Comparison of ENCODE assay signal across 20 mouse cellular contexts in genomic region chr4:89515823-89516411, GRCm38 (mm10).
DNase-seq lines count a peak whose midpoint lies in the region; ATAC-seq and TF ChIP-seq lines count a peak whose summit lies in the region.
"Had no signal": no experiment of that assay in that cellular context is flagged by ENCODE, and none has a peak within 500 bp of the region (broad histone marks: within the 10 kb centered on the region; RNA-seq: fewer than 3 reads in every experiment).

No protein-coding gene starts in this region.

- peak; percentile 8 for DNase-seq in embryonic facial prominence, embryonic 14.5 days (ENCODE audit: low spot score)
- no peak for DNase-seq in embryonic facial prominence, embryonic 10.5 days (ENCODE audit: low spot score)
- DNase-seq in brain, adult 2 months (ENCODE audit: low read depth, low spot score): peak; percentile 26
- DNase-seq in cerebellum, adult 18-20 months: no peak
- DNase-seq in adrenal gland, postnatal 4 days (ENCODE audit: low spot score in 2 of 2): no peak
- DNase-seq: B cell, adult 2 months; cerebellum, adult 9-11 months; gastrocnemius, postnatal 25 days; heart, postnatal 10 days; kidney, adult 8-10 months; kidney, postnatal 14 days; lung, adult 2 months had no signal

- no peak overlapping the region for H3K4me2 ChIP-seq in embryonic facial prominence, embryonic 14.5 days (ENCODE audit: low read depth, low read length)
- no peak overlapping the region for H3K4me2 ChIP-seq in midbrain, embryonic 16.5 days (ENCODE audit: low read length)
- H3K4me2 ChIP-seq: forebrain, embryonic 13.5 days; hindbrain, embryonic 12.5 days; liver, embryonic 11.5 days; midbrain, embryonic 13.5 days had no signal

- H3K79me3 ChIP-seq in C2C12 (ENCODE audit: low read depth): no peaks in the 10 kb centered on the region

- 20% methylated on average over 7 of the region's 7 CpGs for WGBS in embryonic facial prominence, embryonic 14.5 days
- 34% methylated on average over 7 of the region's 7 CpGs for WGBS in embryonic facial prominence, embryonic 10.5 days
- 51% methylated on average over 7 of the region's 7 CpGs for WGBS in midbrain, embryonic 16.5 days

- H3K9ac ChIP-seq in embryonic facial prominence, embryonic 14.5 days (ENCODE audit: low read depth, low read length): no peak overlapping the region
- H3K9ac ChIP-seq in midbrain, embryonic 16.5 days (ENCODE audit: low read depth, low read length): no peak overlapping the region
- H3K9ac ChIP-seq: forebrain, embryonic 13.5 days; hindbrain, embryonic 12.5 days; midbrain, embryonic 13.5 days had no signal

- no peak overlapping the region for H3K27ac ChIP-seq in embryonic facial prominence, embryonic 14.5 days (replicated peaks; ENCODE audit: low read depth, low read length)
- H3K27ac ChIP-seq in embryonic facial prominence, embryonic 10.5 days (replicated peaks): no peak overlapping the region
- H3K27ac ChIP-seq in midbrain, embryonic 16.5 days (ENCODE audit: low read length): no peak overlapping the region
- H3K27ac ChIP-seq: forebrain, embryonic 13.5 days; hindbrain, embryonic 12.5 days; layer of hippocampus, adult 2 months; midbrain, embryonic 13.5 days had no signal

- peak overlapping the region; percentile 39 for H3ac ChIP-seq in C2C12 (ENCODE audit: control insufficient read depth, insufficient read length, low read depth)

- no peaks in the 10 kb centered on the region for H3K79me2 ChIP-seq in C2C12 (ENCODE audit: control insufficient read depth, insufficient read depth)

- no peak for TF ChIP-seq CTCF in C2C12 (IDR thresholded peaks at IDR 0.05; ENCODE audit: control insufficient read depth, insufficient read depth, insufficient read length)

- H3K36me3 ChIP-seq in embryonic facial prominence, embryonic 14.5 days (ENCODE audit: control insufficient read depth, insufficient read depth, low read length): no peaks in the 10 kb centered on the region
- no peaks in the 10 kb centered on the region for H3K36me3 ChIP-seq in embryonic facial prominence, embryonic 10.5 days (replicated peaks)
- H3K36me3 ChIP-seq in C2C12 (ENCODE audit: control insufficient read depth, insufficient read depth): no peaks in the 10 kb centered on the region
- H3K36me3 ChIP-seq in megakaryocyte, embryonic 14.5 days (replicated peaks; ENCODE audit: low read length): no peaks in the 10 kb centered on the region
- no peaks in the 10 kb centered on the region for H3K36me3 ChIP-seq in midbrain, embryonic 16.5 days (ENCODE audit: control insufficient read depth, insufficient read depth, low read length)
- H3K36me3 ChIP-seq: hindbrain, embryonic 12.5 days; midbrain, embryonic 13.5 days had no signal

- H3K9me3 ChIP-seq in embryonic facial prominence, embryonic 14.5 days (ENCODE audit: control insufficient read depth, low read length): no peaks in the 10 kb centered on the region
- H3K9me3 ChIP-seq in embryonic facial prominence, embryonic 10.5 days: no peaks in the 10 kb centered on the region
- H3K9me3 ChIP-seq in megakaryocyte, embryonic 14.5 days: no peaks in the 10 kb centered on the region
- no peaks in the 10 kb centered on the region for H3K9me3 ChIP-seq in midbrain, embryonic 16.5 days (replicated peaks; ENCODE audit: control insufficient read depth, low read length, poor library complexity, severe bottlenecking)
- H3K9me3 ChIP-seq: forebrain, embryonic 13.5 days; hindbrain, embryonic 12.5 days; midbrain, embryonic 13.5 days had no signal

- no peaks in the 10 kb centered on the region for H3K27me3 ChIP-seq in embryonic facial prominence, embryonic 14.5 days (replicated peaks; ENCODE audit: control insufficient read depth, insufficient read depth, low read length)
- peaks cover 8% of the 10 kb centered on the region for H3K27me3 ChIP-seq in embryonic facial prominence, embryonic 10.5 days (replicated peaks; ENCODE audit: low read depth, poor library complexity, severe bottlenecking)
- H3K27me3 ChIP-seq in C2C12 (ENCODE audit: control insufficient read depth, insufficient read depth, insufficient read length): no peaks in the 10 kb centered on the region
- H3K27me3 ChIP-seq in megakaryocyte, embryonic 14.5 days (replicated peaks): no peaks in the 10 kb centered on the region
- no peaks in the 10 kb centered on the region for H3K27me3 ChIP-seq in midbrain, embryonic 16.5 days (ENCODE audit: control insufficient read depth, insufficient read depth, low read depth, low read length)
- H3K27me3 ChIP-seq: forebrain, embryonic 13.5 days; hindbrain, embryonic 12.5 days; midbrain, embryonic 13.5 days had no signal

- ATAC-seq in embryonic facial prominence, embryonic 14.5 days (ENCODE audit: low read depth): no peak
- no peak for ATAC-seq in midbrain, embryonic 16.5 days
- ATAC-seq: forebrain, embryonic 13.5 days; midbrain, embryonic 13.5 days had no signal

- no peak overlapping the region for H3K4me3 ChIP-seq in embryonic facial prominence, embryonic 14.5 days (ENCODE audit: low read depth, low read length)
- no peak overlapping the region for H3K4me3 ChIP-seq in embryonic facial prominence, embryonic 10.5 days
- H3K4me3 ChIP-seq in C2C12 (ENCODE audit: insufficient read depth, poor library complexity, severe bottlenecking): no peak overlapping the region
- H3K4me3 ChIP-seq in megakaryocyte, embryonic 14.5 days (replicated peaks): peak overlapping the region; percentile 86
- no peak overlapping the region for H3K4me3 ChIP-seq in midbrain, embryonic 16.5 days (ENCODE audit: low read depth, low read length)
- H3K4me3 ChIP-seq: forebrain, embryonic 13.5 days; hindbrain, embryonic 12.5 days; layer of hippocampus, adult 2 months; midbrain, embryonic 13.5 days had no signal

- H3K4me1 ChIP-seq in embryonic facial prominence, embryonic 14.5 days (ENCODE audit: control insufficient read depth, insufficient read depth, low read length): no peaks in the 10 kb centered on the region
- H3K4me1 ChIP-seq in embryonic facial prominence, embryonic 10.5 days: peaks cover 8% of the 10 kb centered on the region; the same call in 1 of the 2 replicates
- peaks cover 54% of the 10 kb centered on the region for H3K4me1 ChIP-seq in megakaryocyte, embryonic 14.5 days
- no peaks in the 10 kb centered on the region for H3K4me1 ChIP-seq in midbrain, embryonic 16.5 days (ENCODE audit: control insufficient read depth, insufficient read depth, low read length)
- H3K4me1 ChIP-seq: forebrain, embryonic 13.5 days; hindbrain, embryonic 12.5 days had no signal

TF ChIP-seq in C2C12, 6 proteins besides CTCF, POLR2A, EP300 and RAD21:
- TF ChIP-seq FOSL1 (IDR thresholded peaks at IDR 0.05; ENCODE audit: insufficient read depth, low read length, poor library complexity, severe bottlenecking) (no peak), MYOG (IDR thresholded peaks at IDR 0.05; ENCODE audit: control insufficient read depth, extremely low read depth, insufficient read length) (no peak), CEBPB (IDR thresholded peaks at IDR 0.05; ENCODE audit: low read depth) (no peak), MYOD1 (IDR thresholded peaks at IDR 0.05; ENCODE audit: control insufficient read depth, insufficient read length, low read depth) (no peak), MAX (IDR thresholded peaks at IDR 0.05) (no peak), USF1 (IDR thresholded peaks at IDR 0.05; ENCODE audit: low read depth) (no peak)

Comparison
In these comparisons a context has a peak if more than half of its experiments do, and no peak if none do; other contexts are left out.
1. DNase-seq: peak in embryonic facial prominence, embryonic 14.5 days (single experiment) and brain, adult 2 months (single experiment); none in embryonic facial prominence, embryonic 10.5 days (single experiment), cerebellum, adult 18-20 months (0 of 2) and adrenal gland, postnatal 4 days (0 of 2).